Mouse (Mus musculus): Measurements from ENCODE around the gene Scap. TPM values are rescaled to one million over a fixed set of nuclear protein-coding genes. Genes with fewer than 3 reads are reported as not detected.
"Not testable (repeated sequence)": the region's sequence is repeated elsewhere in the genome, so short reads cannot be mapped to it uniquely, and the experiment has no call there.

The Scap gene
- polyA plus RNA-seq, 1 experiment from 2014 or later = 32.1 TPM

- WGBS = 39% methylated on average over 12 of the region's 12 CpGs
- DNase-seq (no peak), ATAC-seq (ENCODE audit: insufficient read depth) (no peak)
- Histone ChIP-seq H3K27ac (ENCODE audit: low read depth) (no peak overlapping the region), H3K27me3 (ENCODE audit: insufficient read depth, low read length) (no peaks in the 10 kb centered on the region), H3K9ac (no peak overlapping the region), H3K4me1 (ENCODE audit: insufficient read depth) (no peaks in the 10 kb centered on the region), H3K36me3 (ENCODE audit: insufficient read depth) (peaks cover 31% of the 10 kb centered on the region; the same call in 1 of the 2 replicates), H3K4me3 (ENCODE audit: low read depth, low read length) (no peak overlapping the region), H3K4me2 (no peak overlapping the region), H3K9me3 (ENCODE audit: low read depth, low read length) (no peaks in the 10 kb centered on the region)
- TF ChIP-seq CTCF (IDR thresholded peaks at IDR 0.05; ENCODE audit: low read depth) = no peak
Measured at GRCm38 (mm10) chr9:110361299-110361698, 28.2 kb downstream of the Scap start.

- no peak overlapping the region for H3K4me3 ChIP-seq (ENCODE audit: low read depth, low read length)
- no peak overlapping the region for H3K27ac ChIP-seq (ENCODE audit: low read depth)
- H3K9me3 ChIP-seq (ENCODE audit: low read depth, low read length) = no peaks in the 10 kb centered on the region
- ATAC-seq (ENCODE audit: insufficient read depth) (no peak), DNase-seq (no peak)
- H3K36me3 ChIP-seq (ENCODE audit: insufficient read depth) = peaks cover 31% of the 10 kb centered on the region; the same call in 1 of the 2 replicates
- H3K27me3 ChIP-seq (ENCODE audit: insufficient read depth, low read length) = no peaks in the 10 kb centered on the region
- no peak overlapping the region for H3K4me2 ChIP-seq
- TF ChIP-seq CTCF (IDR thresholded peaks at IDR 0.05; ENCODE audit: low read depth) = no peak
- 75% methylated on average over 10 of the region's 10 CpGs for WGBS
- no peaks in the 10 kb centered on the region for H3K4me1 ChIP-seq (ENCODE audit: insufficient read depth)
- H3K9ac ChIP-seq = no peak overlapping the region
Measured at GRCm38 (mm10) chr9:110362337-110362736, 29.2 kb downstream of the Scap start.

- H3K9ac ChIP-seq = no peak overlapping the region
- no peaks in the 10 kb centered on the region for H3K4me1 ChIP-seq (ENCODE audit: insufficient read depth)
- no peaks in the 10 kb centered on the region for H3K9me3 ChIP-seq (ENCODE audit: low read depth, low read length)
- peaks cover 31% of the 10 kb centered on the region; the same call in 1 of the 2 replicates for H3K36me3 ChIP-seq (ENCODE audit: insufficient read depth)
- no peak overlapping the region for H3K4me2 ChIP-seq
- no peaks in the 10 kb centered on the region for H3K27me3 ChIP-seq (ENCODE audit: insufficient read depth, low read length)
- WGBS = 41% methylated on average over 5 of the region's 5 CpGs
- DNase-seq = no peak
- H3K4me3 ChIP-seq (ENCODE audit: low read depth, low read length) = no peak overlapping the region
- ATAC-seq (ENCODE audit: insufficient read depth) = no peak
- no peak for TF ChIP-seq CTCF (IDR thresholded peaks at IDR 0.05; ENCODE audit: low read depth)
- no peak overlapping the region for H3K27ac ChIP-seq (ENCODE audit: low read depth)
Measured at GRCm38 (mm10) chr9:110366746-110367145, 33.7 kb downstream of the Scap start.

- no peak for TF ChIP-seq CTCF (IDR thresholded peaks at IDR 0.05; ENCODE audit: low read depth)
- no peak overlapping the region for H3K9ac ChIP-seq
- WGBS = 82% methylated on average over 3 of the region's 3 CpGs
- peaks cover 22% of the 10 kb centered on the region for H3K36me3 ChIP-seq (ENCODE audit: insufficient read depth)
- H3K4me2 ChIP-seq = no peak overlapping the region
- no peak overlapping the region for H3K4me3 ChIP-seq (ENCODE audit: low read depth, low read length)
- no peaks in the 10 kb centered on the region for H3K9me3 ChIP-seq (ENCODE audit: low read depth, low read length)
- H3K4me1 ChIP-seq (ENCODE audit: insufficient read depth) = no peaks in the 10 kb centered on the region
- 0 out of 2 replicates have a peak overlapping the region, but pooled peaks have one; percentile 18 for H3K27ac ChIP-seq (ENCODE audit: low read depth)
- DNase-seq (no peak), ATAC-seq (ENCODE audit: insufficient read depth) (no peak)
- no peaks in the 10 kb centered on the region for H3K27me3 ChIP-seq (ENCODE audit: insufficient read depth, low read length)
Measured at GRCm38 (mm10) chr9:110369860-110370259, 36.8 kb downstream of the Scap start.

- no peak for TF ChIP-seq CTCF (IDR thresholded peaks at IDR 0.05; ENCODE audit: low read depth)
- peaks cover 36% of the 10 kb centered on the region for H3K36me3 ChIP-seq (ENCODE audit: insufficient read depth)
Measured at GRCm38 (mm10) chr9:110373871-110374270, 40.8 kb downstream of the Scap start.

GRCm38 (mm10) chr9:110375668-110376067 lies 42.6 kb downstream of the Scap start:
- no peaks in the 10 kb centered on the region for H3K9me3 ChIP-seq (ENCODE audit: low read depth, low read length)
- H3K4me3 ChIP-seq (ENCODE audit: low read depth, low read length) = no peak overlapping the region
- no peak overlapping the region for H3K4me2 ChIP-seq
- 86% methylated on average over 3 of the region's 3 CpGs for WGBS
- no peak overlapping the region for H3K27ac ChIP-seq (ENCODE audit: low read depth)
- DNase-seq (no peak), ATAC-seq (ENCODE audit: insufficient read depth) (no peak)
- H3K9ac ChIP-seq = no peak overlapping the region
- no peak for TF ChIP-seq CTCF (IDR thresholded peaks at IDR 0.05; ENCODE audit: low read depth)
- H3K27me3 ChIP-seq (ENCODE audit: insufficient read depth, low read length) = no peaks in the 10 kb centered on the region
- H3K36me3 ChIP-seq (ENCODE audit: insufficient read depth) = peaks cover 45% of the 10 kb centered on the region
- H3K4me1 ChIP-seq (ENCODE audit: insufficient read depth) = no peaks in the 10 kb centered on the region

More at GRCm38 (mm10) chr9:110373871-110374270, 40.8 kb downstream of the Scap start:
- H3K27ac ChIP-seq (ENCODE audit: low read depth) = no peak overlapping the region
- no peak overlapping the region for H3K4me3 ChIP-seq (ENCODE audit: low read depth, low read length)
- DNase-seq = no peak
- no peak overlapping the region for H3K4me2 ChIP-seq
- no peaks in the 10 kb centered on the region for H3K9me3 ChIP-seq (ENCODE audit: low read depth, low read length)
- H3K4me1 ChIP-seq (ENCODE audit: insufficient read depth) = no peaks in the 10 kb centered on the region
- H3K27me3 ChIP-seq (ENCODE audit: insufficient read depth, low read length) = no peaks in the 10 kb centered on the region
- H3K9ac ChIP-seq = no peak overlapping the region
- 91% methylated on average over 13 of the region's 13 CpGs for WGBS
- no peak for ATAC-seq (ENCODE audit: insufficient read depth)

GRCm38 (mm10) chr9:110377655-110378054 lies 44.6 kb downstream of the Scap start:
- not testable (repeated sequence) for H3K9ac ChIP-seq; H3K27me3 ChIP-seq (ENCODE audit: insufficient read depth, low read length); H3K9me3 ChIP-seq (ENCODE audit: low read depth, low read length); H3K4me3 ChIP-seq (ENCODE audit: low read depth, low read length); H3K4me2 ChIP-seq; H3K27ac ChIP-seq (ENCODE audit: low read depth); DNase-seq; ATAC-seq (ENCODE audit: insufficient read depth); H3K4me1 ChIP-seq (ENCODE audit: insufficient read depth)
- 75% methylated on average over 15 of the region's 15 CpGs for WGBS
- H3K36me3 ChIP-seq (ENCODE audit: insufficient read depth) = peaks cover 57% of the 10 kb centered on the region

- no peaks in the 10 kb centered on the region for H3K4me1 ChIP-seq (ENCODE audit: insufficient read depth)
- H3K27me3 ChIP-seq (ENCODE audit: insufficient read depth, low read length) = no peaks in the 10 kb centered on the region
- H3K4me3 ChIP-seq (ENCODE audit: low read depth, low read length) = no peak overlapping the region
- H3K4me2 ChIP-seq = no peak overlapping the region
- no peaks in the 10 kb centered on the region for H3K9me3 ChIP-seq (ENCODE audit: low read depth, low read length)
- H3K9ac ChIP-seq = no peak overlapping the region
- WGBS = 96% methylated on average over 8 of the region's 8 CpGs
- H3K27ac ChIP-seq (ENCODE audit: low read depth) = no peak overlapping the region
- ATAC-seq (ENCODE audit: insufficient read depth) (no peak), DNase-seq (no peak)
- TF ChIP-seq CTCF (IDR thresholded peaks at IDR 0.05; ENCODE audit: low read depth) = no peak
- peaks cover 59% of the 10 kb centered on the region for H3K36me3 ChIP-seq (ENCODE audit: insufficient read depth)
Measured at GRCm38 (mm10) chr9:110379361-110379760, 46.3 kb downstream of the Scap start.

All from lung, embryonic 14.5 days (tissue).